Mouse (Mus musculus) G1E (cell line): ENCODE results near the gene Ccl22.

Source experiments
- CTCF ChIP-seq: IDR thresholded peaks from 2 replicates; pipeline ENCODE4 v1.5.1; 2012; ENCODE audit warnings: low read depth, low read length, inconsistent platforms, mixed read lengths
- GATA1 ChIP-seq: IDR thresholded peaks from 2 replicates; pipeline ENCODE4 v1.6.1; 2012; ENCODE audit warnings: borderline replicate concordance, low read length, inconsistent platforms, mixed read lengths

DNA sequence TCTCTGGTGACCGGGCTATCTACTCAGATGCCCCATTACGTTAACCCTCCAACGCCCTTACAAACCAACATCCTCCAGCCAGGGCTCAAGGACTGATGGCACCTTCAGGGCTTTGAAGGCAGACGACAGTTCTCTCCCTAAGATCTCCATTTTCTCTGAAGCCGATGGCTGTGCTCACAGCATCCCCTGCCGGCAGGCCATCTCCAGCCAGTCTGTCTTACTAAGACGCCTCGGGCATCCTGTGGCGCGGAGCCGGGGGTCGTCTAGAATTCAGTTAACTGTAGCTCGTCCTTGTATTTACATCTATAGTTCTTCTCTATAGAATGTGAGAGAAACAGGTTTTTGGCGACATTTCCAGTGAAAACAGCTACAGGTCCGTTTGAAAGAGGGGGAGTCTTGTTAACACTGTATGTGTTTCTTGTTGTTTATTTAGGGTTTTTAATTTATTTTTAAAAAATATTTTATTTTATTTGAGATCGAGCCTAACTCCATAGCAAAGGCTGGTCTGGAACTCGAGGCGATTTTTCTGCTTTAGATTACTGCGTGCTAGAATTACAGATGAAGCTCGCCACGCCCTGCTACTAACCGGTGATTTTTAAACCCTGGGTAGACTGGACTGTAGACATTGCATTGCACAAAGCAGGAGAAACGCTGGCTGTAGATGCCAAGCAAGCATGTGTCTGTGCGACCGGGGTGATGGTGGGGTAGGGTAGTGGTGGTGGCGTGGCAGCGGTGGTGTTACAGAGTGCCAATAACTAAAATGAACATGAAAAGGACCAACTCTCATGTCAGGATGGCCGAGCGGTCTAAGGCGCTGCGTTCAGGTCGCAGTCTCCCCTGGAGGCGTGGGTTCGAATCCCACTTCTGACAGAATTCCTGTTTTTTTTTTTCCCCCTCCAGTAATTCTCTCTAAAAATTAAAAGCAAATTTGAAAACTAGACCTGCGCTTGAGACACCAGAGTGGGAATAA is 42.3 kb upstream of the Ccl22 start:
- TF ChIP-seq CTCF = peak; percentile 84
- TF ChIP-seq GATA1 = no peak
